Mouse (Mus musculus) neural tube, embryonic 15.5 days (tissue): ENCODE measurements around the gene Dgat2l6. TPM values are rescaled to one million over a fixed set of nuclear protein-coding genes. Genes with fewer than 3 reads are reported as not detected.

Source experiments
- ATAC-seq: fragments of 200-750 bp; cut with Nextera tagmentation; 2 replicates; pipeline ENCODE4 v1.8.0; 2017; ENCODE audit warnings: mild to moderate bottlenecking, moderate TSS enrichment, moderate library complexity; ENCODE audit not compliant: low FRiP score
- H3K27ac ChIP-seq: fragments of 300-500 bp; sonication (generic); replicated peaks from 2 replicates; pipeline ENCODE4 v1.5.1; 2015; ENCODE audit warnings: mild to moderate bottlenecking, inconsistent platforms
- H3K27me3 ChIP-seq: fragments of 300-500 bp; sonication (generic); replicated peaks from 2 replicates; pipeline ENCODE4 v1.6.1; 2015; ENCODE audit warnings: inconsistent platforms
- H3K36me3 ChIP-seq: fragments of 300-500 bp; sonication (generic); 2 replicates; pipeline ENCODE4 v1.6.1; 2015; ENCODE audit warnings: inconsistent platforms
- H3K4me1 ChIP-seq: fragments of 300-500 bp; sonication (generic); 2 replicates; pipeline ENCODE4 v1.6.1; 2015; ENCODE audit warnings: inconsistent platforms
- H3K4me2 ChIP-seq: fragments of 300-500 bp; sonication (generic); 2 replicates; pipeline ENCODE4 v1.6.1; 2015; ENCODE audit warnings: inconsistent platforms, mild to moderate bottlenecking, moderate library complexity
- H3K4me3 ChIP-seq: fragments of 300-500 bp; sonication (generic); replicated peaks from 2 replicates; pipeline ENCODE4 v1.5.1; 2015; ENCODE audit warnings: mild to moderate bottlenecking, inconsistent platforms
- H3K9ac ChIP-seq: fragments of 300-500 bp; sonication (generic); replicated peaks from 2 replicates; pipeline ENCODE4 v1.6.1; 2015; ENCODE audit warnings: mild to moderate bottlenecking, inconsistent platforms
- H3K9me3 ChIP-seq: fragments of 300-500 bp; sonication (generic); replicated peaks from 2 replicates; pipeline ENCODE4 v1.6.1; 2016; ENCODE audit warnings: inconsistent platforms
- WGBS: fragments of 180-500 bp; shearing (Covaris S2); methylation state at CpG from one replicate; pipeline ENCODE4 v1.1.7; 2015; ENCODE audit warnings: mixed read lengths; 5-methylcytosine and 5-hydroxymethylcytosine counted together
- polyA plus RNA-seq: library from polyadenylated mRNA; unstranded; fragments of >200 nt; fragmentation: Nextera tagmentation; extraction: Ambion mirVana; gene quantifications from 2 replicates; pipeline ENCODE4 v1.2.1, GENCODE M21; 2015

The Dgat2l6 gene
- polyA plus RNA-seq: not detected in 2 replicates

DNA sequence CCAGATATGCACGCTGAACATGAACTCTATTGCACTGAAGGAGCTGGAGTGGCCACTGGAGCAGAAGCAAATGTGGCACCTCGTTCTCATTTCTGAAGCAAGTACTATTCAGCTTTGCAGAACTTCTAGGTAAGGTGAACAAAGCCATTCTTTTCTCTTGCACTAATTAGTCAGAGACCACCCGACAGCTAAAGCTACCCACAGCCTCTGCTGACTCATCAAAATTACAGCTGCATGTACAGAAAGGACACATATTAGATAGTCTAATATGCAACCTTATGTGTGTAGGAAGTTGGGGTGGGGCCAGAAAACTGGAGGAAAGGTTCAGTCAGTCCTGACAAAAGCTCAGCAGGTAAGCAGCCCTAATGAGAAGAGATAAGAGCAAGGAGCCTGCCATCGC, at the start of gene Dgat2l6:
Dgat2l6 (plus strand) TSS at position 368 of the 400 bp plus-strand sequence.
- Histone ChIP-seq H3K27me3 (0 out of 2 replicates have a peak, but pooled peaks cover 3% of the 10 kb centered on the region), H3K36me3 (no peaks in the 10 kb centered on the region), H3K4me2 (no peak within 1 kb of the TSS), H3K4me3 (no peak within 1 kb of the TSS), H3K9me3 (no peaks in the 10 kb centered on the region), H3K9ac (no peak within 1 kb of the TSS), H3K27ac (no peak within 1 kb of the TSS), H3K4me1 (no peaks in the 10 kb centered on the region)
- 86% methylated on average over 4 of the region's 4 CpGs for WGBS
- no peak for ATAC-seq

DNA sequence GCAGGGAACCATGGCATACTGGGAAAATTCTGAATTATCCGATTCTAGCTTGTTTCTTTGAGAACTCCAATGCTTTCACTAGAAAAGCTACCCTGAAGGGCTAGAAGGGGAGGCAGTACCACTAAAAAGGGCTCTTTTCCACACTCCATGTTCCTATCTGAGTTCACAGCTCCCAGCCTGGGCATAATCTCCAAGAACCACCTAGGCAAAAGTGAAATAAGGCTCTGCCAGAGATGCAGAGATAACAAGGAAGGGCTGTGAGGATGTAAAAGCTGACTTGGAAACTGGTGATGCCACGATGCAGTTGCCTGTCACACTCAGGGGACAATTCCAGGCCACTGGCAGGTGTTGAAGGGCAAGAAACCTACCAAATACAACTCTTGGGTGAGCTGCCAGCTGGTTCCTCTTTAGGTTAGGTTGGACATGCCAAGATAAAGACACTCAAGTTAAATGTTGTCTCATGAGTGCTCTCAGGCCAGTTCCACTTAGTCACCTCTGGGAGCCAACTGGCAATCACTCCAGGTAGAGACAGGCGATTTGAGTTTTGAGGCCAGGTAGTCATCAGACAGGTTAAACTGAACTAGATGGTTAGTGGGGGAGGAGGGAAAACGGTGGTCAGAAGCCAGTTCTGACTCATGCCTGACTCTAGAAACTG, 48.9 kb upstream of the Dgat2l6 start:
- no peak for ATAC-seq

GRCm38 (mm10) chrX:100480317-100480716, 44.3 kb upstream of the Dgat2l6 start:
- H3K9ac ChIP-seq: no peak overlapping the region
- no peaks in the 10 kb centered on the region for H3K36me3 ChIP-seq
- no peaks in the 10 kb centered on the region for H3K4me1 ChIP-seq
- peak; percentile 88; the same call in 1 of the 2 replicates for ATAC-seq
- 48% methylated on average over 3 of the region's 3 CpGs for WGBS
- no peak overlapping the region for H3K4me3 ChIP-seq
- no peaks in the 10 kb centered on the region for H3K9me3 ChIP-seq
- no peak overlapping the region for H3K4me2 ChIP-seq
- no peak overlapping the region for H3K27ac ChIP-seq
- no peaks in the 10 kb centered on the region for H3K27me3 ChIP-seq

More for the DNA sequence above, 48.9 kb upstream of the Dgat2l6 start:
- 79% methylated on average over 4 of the region's 4 CpGs for WGBS
- Histone ChIP-seq H3K9me3 (no peaks in the 10 kb centered on the region), H3K36me3 (no peaks in the 10 kb centered on the region), H3K27me3 (peaks cover 5% of the 10 kb centered on the region; the same call in 1 of the 2 replicates), H3K4me2 (no peak overlapping the region), H3K4me3 (no peak overlapping the region), H3K9ac (no peak overlapping the region), H3K4me1 (no peaks in the 10 kb centered on the region), H3K27ac (no peak overlapping the region)

DNA sequence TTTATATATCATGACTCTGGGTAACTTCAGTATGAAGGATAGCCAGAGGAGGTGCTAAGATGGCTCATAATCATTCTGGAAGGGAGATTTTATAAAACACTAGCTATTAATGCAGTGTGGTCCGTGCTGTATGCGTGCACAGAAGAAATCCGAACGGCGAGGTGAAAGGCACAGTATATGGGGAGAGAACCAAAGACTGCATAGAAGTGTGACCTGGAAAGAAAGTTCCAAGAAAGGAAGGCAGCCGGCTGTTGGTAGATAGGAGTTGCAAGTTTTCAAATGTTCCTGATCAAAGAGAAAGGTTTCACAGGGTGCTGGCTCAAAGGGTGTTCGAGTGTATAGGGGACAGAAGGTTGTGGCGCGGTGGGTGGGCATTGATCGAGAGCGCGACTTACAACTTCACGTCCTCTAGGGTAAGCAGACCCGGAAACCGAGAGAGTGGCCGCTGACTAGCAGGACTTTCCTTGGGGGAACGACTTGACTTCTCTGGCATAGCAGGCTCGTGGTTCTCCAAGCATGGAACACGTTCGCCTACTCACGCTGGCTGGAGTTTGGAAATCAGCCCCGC, 31.1 kb upstream of the Dgat2l6 start:
- H3K27ac ChIP-seq: no peak overlapping the region
- 25% methylated on average over 22 of the region's 22 CpGs for WGBS

DNA sequence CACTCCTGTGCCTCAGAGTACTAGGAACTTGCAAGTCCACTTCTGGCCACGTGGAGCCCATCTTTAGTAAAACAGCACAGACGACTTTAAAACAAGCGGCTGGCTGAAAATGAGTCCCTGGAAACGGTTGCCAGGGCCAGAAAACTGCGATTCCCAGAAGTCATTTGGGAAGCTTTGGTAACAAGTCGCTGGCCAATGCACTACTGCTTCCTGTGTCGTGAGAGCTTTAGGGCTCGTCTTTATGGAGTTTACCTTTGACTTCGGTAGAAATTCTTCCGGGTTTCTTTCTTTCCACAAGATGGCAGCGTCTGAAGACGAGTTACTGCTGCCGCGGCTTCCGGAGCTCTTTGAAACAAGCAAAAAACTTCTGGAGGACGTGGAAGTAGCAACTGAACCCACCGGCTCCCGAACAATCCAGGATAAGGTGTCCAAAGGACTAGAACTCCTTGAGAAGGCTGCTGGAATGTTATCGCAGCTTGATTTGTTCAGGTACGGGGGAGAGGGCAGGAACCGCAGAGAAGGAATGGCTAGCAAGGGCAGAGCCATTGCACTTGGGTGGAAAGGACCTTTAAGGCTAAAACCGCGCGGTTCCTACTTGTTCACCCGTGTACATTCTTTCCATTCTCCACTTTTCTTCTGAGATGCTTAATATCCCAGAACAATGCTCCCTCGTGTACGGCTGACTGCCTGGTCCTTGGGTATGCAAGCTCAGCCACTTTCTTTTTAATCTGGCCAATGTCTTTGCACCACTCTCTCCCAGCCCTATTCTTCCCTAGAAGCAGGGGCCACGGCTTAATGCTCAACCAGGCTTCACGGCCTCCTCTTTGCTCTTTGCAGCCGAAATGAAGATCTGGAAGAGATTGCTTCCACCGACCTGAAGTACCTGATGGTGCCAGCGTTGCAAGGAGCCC, 30.3 kb upstream of the Dgat2l6 start, which contains the start of gene Igbp1:
Igbp1 (plus strand) TSS at position 224 of the 911 bp plus-strand sequence.
- H3K27ac ChIP-seq: peak within 1 kb of the TSS; percentile 67; the same call in 1 of the 2 replicates
- 20% methylated on average over 32 of the region's 32 CpGs for WGBS

More for the DNA sequence above, 31.1 kb upstream of the Dgat2l6 start:
- Histone ChIP-seq H3K27me3 (peaks cover 4% of the 10 kb centered on the region; the same call in 1 of the 2 replicates), H3K4me1 (peaks cover 13% of the 10 kb centered on the region), H3K9me3 (no peaks in the 10 kb centered on the region), H3K4me3 (peak overlapping the region; percentile 60), H3K4me2 (peak overlapping the region; percentile 61), H3K9ac (0 out of 2 replicates have a peak overlapping the region, but pooled peaks have one; percentile 14), H3K36me3 (no peaks in the 10 kb centered on the region)
- ATAC-seq: peak; percentile 4; the same call in 1 of the 2 replicates

GRCm38 (mm10) chrX:100504175-100504851, 20.3 kb upstream of the Dgat2l6 start:
- no peak for ATAC-seq
- H3K9me3 ChIP-seq: no peaks in the 10 kb centered on the region
- no peaks in the 10 kb centered on the region for H3K4me1 ChIP-seq
- no peak overlapping the region for H3K27ac ChIP-seq
- H3K9ac ChIP-seq: no peak overlapping the region
- H3K27me3 ChIP-seq: no peaks in the 10 kb centered on the region; the same call in 1 of the 2 replicates
- 87% methylated on average over 5 of the region's 5 CpGs for WGBS
- 0 out of 2 replicates have a peak, but pooled peaks cover 6% of the 10 kb centered on the region for H3K36me3 ChIP-seq
- H3K4me2 ChIP-seq: no peak overlapping the region
- H3K4me3 ChIP-seq: no peak overlapping the region

More for the DNA sequence above, 30.3 kb upstream of the Dgat2l6 start, which contains the start of gene Igbp1:
- peak within 1 kb of the TSS; percentile 44 for H3K9ac ChIP-seq
- H3K27me3 ChIP-seq: peaks cover 4% of the 10 kb centered on the region; the same call in 1 of the 2 replicates
- peak within 1 kb of the TSS; percentile 60 for H3K4me3 ChIP-seq
- no peaks in the 10 kb centered on the region for H3K36me3 ChIP-seq
- H3K4me1 ChIP-seq: peaks cover 13% of the 10 kb centered on the region
- peak; percentile 99 for ATAC-seq
- H3K4me2 ChIP-seq: peak within 1 kb of the TSS; percentile 63
- no peaks in the 10 kb centered on the region for H3K9me3 ChIP-seq

GRCm38 (mm10) chrX:100508164-100508563, 16.5 kb upstream of the Dgat2l6 start:
- Histone ChIP-seq H3K4me3 (no peak overlapping the region), H3K27me3 (no peaks in the 10 kb centered on the region; the same call in 1 of the 2 replicates), H3K4me2 (no peak overlapping the region), H3K9ac (no peak overlapping the region), H3K4me1 (no peaks in the 10 kb centered on the region), H3K27ac (no peak overlapping the region), H3K9me3 (no peaks in the 10 kb centered on the region), H3K36me3 (0 out of 2 replicates have a peak, but pooled peaks cover 5% of the 10 kb centered on the region)
- 91% methylated on average over 4 of the region's 4 CpGs for WGBS
- ATAC-seq: no peak

GRCm38 (mm10) chrX:100509921-100510320, 14.7 kb upstream of the Dgat2l6 start:
- no peak overlapping the region for H3K9ac ChIP-seq
- H3K27me3 ChIP-seq: no peaks in the 10 kb centered on the region; the same call in 1 of the 2 replicates
- no peaks in the 10 kb centered on the region for H3K9me3 ChIP-seq
- no peak overlapping the region for H3K4me2 ChIP-seq
- H3K4me3 ChIP-seq: no peak overlapping the region
- ATAC-seq: no peak
- WGBS: 90% methylated on average over 3 of the region's 3 CpGs
- H3K4me1 ChIP-seq: no peaks in the 10 kb centered on the region
- no peak overlapping the region for H3K27ac ChIP-seq
- H3K36me3 ChIP-seq: no peaks in the 10 kb centered on the region

- H3K4me2 ChIP-seq: no peak overlapping the region
- H3K4me1 ChIP-seq: no peaks in the 10 kb centered on the region
- no peaks in the 10 kb centered on the region for H3K9me3 ChIP-seq
- no peak overlapping the region for H3K9ac ChIP-seq
- H3K27ac ChIP-seq: no peak overlapping the region
- 0 out of 2 replicates have a peak, but pooled peaks cover 2% of the 10 kb centered on the region for H3K27me3 ChIP-seq
- H3K36me3 ChIP-seq: 0 out of 2 replicates have a peak, but pooled peaks cover 2% of the 10 kb centered on the region
- ATAC-seq: no peak
- WGBS: 83% methylated on average over 3 of the region's 3 CpGs
- no peak overlapping the region for H3K4me3 ChIP-seq
Measured at GRCm38 (mm10) chrX:100516683-100517082, 8.0 kb upstream of the Dgat2l6 start.

- WGBS: 90% methylated on average over 6 of the region's 6 CpGs
- Histone ChIP-seq H3K27me3 (0 out of 2 replicates have a peak, but pooled peaks cover 2% of the 10 kb centered on the region), H3K4me1 (no peaks in the 10 kb centered on the region), H3K4me2 (no peak overlapping the region), H3K9ac (no peak overlapping the region), H3K4me3 (no peak overlapping the region), H3K27ac (no peak overlapping the region), H3K9me3 (no peaks in the 10 kb centered on the region), H3K36me3 (0 out of 2 replicates have a peak, but pooled peaks cover 2% of the 10 kb centered on the region)
- no peak for ATAC-seq
Measured at GRCm38 (mm10) chrX:100517626-100518025, 7.0 kb upstream of the Dgat2l6 start.
